Mouse (Mus musculus): ENCODE data around the gene Slc35a2. TPM values are rescaled to one million over a fixed set of nuclear protein-coding genes. Genes with fewer than 3 reads are reported as not detected.

The Slc35a2 gene
- polyA plus RNA-seq (2012; rRNA removed) = 129 and 132 TPM in 2 replicates

DNA sequence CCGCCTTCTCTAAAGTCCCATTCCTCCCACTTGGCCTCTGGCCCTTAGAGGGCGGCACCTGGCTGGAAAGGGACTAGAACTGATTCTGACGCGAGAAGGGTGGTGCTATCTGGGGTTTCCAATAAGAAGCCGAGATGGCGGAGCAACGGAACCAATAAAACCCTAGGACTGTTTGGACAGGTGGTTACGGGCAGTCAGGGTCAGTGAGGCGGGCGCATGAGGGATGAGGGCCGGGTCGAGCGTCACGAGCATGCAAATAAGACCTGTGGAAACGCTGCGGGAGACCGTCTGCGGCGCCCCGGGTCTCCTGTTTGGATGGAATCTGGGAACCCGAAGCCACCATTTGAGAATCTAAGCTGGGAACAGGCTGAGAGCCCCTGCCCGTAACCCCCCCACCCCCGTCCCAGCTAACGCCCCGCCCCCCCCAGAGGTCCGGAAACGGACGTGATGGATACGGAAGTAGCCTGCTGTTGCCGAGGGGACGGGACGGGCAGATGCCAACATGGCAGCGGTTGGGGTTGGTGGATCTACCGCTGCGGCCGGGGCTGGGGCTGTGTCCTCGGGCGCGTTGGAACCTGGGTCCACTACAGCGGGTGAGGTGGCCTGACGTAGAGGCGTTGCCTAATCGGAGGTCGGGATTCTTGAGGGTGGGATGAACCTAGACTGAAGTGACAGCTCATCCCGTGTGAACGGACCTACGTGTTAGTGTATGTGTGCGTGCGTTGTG lies at the start of gene Slc35a2:
TSS of gene Slc35a2 (plus strand) at position 188 of the 727 bp plus-strand sequence.

DNA sequence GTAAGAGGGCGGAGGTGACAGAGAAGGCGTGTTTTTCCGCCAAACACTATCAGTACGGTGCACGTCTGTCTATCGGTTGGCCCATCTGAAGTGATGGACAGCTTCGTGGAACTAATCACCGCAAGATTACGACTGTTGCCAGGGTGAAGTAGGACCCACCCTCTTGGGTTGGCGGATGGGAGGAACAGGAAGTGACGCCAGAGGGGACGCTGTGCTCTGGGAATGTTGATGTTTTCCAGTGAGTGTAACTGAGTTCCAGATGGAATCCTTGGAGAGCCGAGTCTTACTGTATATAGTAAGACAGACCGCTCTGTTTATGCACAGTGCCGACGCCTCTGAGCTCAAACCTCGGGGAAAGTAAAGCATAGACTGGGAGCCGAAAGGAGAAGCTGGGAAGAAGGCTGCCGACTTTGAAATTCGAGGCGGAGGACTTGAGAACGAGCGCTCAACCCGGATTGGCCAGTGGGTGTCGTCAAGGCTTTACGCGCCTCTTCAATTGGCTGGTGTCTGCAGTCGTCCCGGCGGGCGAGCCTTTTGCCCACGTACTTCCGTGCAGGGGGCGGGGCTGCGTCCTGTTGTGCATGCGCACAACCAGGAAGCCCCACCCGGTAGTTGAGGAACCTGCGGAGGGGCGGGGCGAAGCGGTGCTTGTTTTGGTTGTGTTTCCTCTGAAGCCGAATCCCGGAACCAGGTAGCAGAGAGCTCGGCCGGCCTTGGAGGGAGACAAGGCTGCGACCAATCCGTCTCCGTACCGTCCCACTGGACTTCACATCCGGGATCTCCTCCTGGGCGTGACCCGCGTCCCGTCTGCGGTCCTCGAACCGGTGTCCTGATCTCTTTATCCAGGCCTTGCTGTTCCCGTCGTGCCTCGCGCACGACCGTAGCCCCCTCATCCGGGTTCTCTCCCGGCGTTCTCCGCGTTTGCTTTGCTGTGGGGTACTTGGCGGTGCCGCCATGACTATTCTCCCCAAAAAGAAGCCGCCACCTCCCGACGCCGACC lies 42.4 kb upstream of the Slc35a2 start, which contains the start of gene Otud5:
TSS of gene Otud5 (plus strand) at position 202 of the 1,000 bp plus-strand sequence.

DNA sequence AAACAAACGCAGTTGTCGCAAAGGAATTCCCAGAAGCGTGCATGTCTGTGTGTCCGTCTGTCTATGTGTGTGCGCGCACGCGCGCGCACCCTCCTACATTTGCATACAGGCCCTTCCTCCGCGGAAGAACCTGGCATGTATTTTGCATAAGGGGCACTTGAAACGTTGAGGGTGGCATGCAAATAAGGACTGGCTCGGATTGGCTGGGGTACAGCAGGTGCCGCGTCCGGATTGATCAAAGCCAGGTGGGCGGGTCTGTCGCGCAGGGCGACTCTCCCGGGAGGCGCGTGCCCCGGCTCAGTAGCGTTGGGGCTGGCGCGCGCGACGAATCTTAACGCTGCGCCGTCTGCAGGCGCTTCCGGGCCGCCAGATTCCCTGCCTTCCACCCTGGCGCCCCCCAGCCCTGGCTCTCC lies 5.8 kb upstream of the Slc35a2 start, which contains the start of gene Pim2:
TSS of gene Pim2 (plus strand) at position 256 of the 413 bp plus-strand sequence.

DNA sequence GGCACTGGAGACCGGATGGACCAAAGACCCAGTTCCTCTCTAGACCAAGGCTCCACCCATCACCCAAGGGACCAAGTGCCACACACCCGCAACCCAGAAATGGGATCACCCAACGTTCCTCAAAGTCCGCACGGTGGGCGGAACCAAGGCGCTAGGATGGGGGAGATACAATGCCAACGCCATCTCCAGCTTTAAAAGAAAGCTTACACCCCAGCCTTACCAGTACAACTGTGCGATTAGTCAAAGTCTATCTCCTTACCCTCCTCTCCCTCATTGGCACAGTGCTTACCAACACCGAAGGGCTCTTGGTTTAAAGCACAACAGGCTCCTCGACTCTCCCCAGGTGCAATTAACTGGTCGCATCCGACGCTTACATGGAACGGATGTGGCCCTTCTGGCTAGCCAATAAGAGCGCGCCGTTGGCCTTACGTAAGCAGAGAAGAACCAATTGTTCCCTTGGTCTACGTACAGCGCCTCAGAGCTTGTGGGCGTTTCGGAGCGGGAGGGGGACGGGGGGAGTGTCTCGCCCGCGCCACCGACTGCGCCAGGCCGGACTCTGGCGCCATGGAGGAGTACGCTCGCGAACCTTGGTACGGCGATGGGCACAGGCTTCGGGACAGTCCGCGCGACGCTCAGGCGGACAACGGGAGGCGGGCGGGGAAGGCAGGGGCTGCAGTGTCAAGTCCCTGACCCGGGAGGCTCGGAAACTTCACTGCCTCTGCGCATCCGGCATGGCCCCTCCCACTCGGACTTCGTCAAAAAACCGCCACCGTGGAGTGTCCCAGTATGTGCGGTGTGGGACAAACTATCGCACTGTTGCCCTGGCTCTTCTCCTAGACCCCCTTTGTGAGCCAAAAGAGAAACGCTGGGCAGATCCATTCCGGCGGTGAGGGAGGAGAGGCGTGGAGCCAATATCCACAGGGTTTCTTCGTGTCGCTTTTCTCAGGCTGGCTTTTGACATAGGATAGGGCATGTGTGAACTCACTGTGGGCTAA lies 15.3 kb downstream of the Slc35a2 start, which contains the start of the genes Pqbp1 and Timm17b:
TSS of gene Pqbp1 (minus strand) at position 390 of the 995 bp plus-strand sequence.
TSS of gene Timm17b (plus strand) at position 478 of the 995 bp plus-strand sequence.

DNA sequence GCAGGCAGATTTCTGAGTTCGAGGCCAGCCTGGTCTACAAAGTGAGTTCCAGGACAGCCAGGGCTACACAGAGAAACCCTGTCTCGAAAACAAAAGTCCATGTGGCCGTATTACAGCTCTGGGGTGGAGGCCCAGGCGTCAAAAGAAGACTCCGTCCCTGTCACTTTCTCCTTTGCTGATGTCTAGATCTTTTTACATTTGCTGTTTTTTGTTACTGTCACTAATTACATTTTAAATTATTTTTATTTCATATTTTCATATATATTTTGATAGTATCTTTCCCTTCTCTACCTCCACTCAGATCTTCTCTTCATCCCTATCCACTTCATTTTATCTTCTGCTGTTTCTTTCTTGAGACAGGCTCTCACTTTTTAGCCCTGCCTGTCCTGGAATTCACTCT lies 23.9 kb downstream of the Slc35a2 start, which contains the start of gene Gm10491:
TSS of gene Gm10491 (minus strand) at position 101 of the 400 bp plus-strand sequence.

DNA sequence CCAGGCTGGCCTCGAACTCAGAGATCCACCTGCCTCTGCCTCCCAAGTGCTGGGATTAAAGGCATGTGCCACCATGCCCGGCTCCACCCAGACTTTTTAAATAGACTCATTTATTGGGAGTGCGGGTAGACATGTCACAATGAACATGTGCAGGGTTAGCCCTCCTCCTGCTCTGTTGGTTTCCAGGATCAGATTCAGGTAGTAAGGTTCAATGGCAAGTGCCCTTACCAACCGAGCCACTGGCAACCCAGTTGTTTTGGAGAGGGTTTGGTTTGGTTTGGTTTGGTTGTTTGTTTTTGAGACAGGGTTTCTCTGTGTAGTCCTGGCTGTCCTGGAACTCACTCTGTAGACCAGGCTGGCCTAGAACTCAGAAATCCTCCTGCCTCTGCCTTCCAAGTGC lies 25.4 kb downstream of the Slc35a2 start, which contains the start of gene Gm10490:
TSS of gene Gm10490 (plus strand) at position 301 of the 400 bp plus-strand sequence.

DNA sequence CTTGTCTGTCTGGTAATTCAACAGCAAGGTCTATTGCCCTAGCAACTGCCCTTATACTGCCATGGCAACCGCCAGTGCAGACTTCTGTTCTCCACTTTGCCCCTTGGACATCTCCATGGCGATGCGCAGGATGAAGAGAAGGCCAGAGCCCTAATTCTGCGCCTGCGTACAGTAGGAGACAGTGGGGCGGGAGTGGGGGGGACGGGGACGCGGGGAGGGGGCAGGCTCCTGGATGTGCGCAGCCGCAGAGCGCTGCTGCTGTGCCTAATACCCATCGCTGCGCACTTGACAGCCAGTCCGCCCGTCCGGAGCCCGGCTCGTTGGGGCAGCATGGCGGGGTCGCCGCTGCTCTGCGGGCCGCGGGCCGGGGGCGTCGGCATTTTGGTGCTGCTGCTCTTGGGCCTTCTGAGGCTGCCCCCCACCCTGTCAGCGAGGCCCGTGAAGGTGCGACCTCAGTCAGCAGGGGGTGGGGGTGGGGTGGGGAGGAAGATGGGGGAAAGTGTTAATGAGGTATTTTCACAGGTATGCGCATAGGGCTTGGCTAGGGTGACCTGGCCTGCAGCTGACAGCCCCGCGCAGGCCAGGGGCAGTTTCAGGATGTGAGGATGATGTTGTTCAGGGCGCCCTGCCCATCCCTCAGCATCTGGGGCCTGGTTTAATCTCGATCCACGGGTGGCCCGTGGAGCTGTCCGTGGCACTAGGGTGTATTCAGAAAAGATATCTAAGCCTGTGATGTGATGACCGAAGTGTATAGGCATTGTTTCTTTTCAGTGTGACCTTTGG lies 36.0 kb downstream of the Slc35a2 start, which contains the start of gene Pcsk1n:
TSS of gene Pcsk1n (plus strand) at position 222 of the 783 bp plus-strand sequence.

DNA sequence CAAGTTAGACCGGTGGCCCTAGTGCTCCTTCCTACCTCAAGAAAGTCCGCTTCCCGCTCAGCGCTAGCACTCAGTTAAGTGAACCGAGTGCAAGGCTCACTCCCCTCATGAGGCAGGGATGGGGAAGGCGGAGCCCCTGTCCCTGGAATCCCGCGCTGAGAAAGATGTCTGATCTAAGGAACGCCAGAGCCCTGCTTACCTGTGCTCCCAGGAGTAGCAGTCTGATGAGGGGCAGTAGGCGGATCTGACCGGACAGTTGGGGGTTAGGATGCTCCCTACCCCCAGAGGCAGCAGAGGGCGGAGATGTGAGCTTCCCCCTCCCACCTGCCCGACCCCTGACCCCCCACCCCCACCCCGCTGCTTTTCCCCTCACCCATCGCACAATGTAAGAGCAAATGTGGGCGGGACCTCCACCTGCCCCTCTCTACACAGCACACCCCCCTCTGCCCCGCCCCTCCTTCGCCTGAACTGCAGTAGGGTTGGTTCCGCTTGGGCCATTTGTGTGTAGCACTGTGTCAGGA lies 44.5 kb downstream of the Slc35a2 start, which contains the start of gene Eras:
TSS of gene Eras (minus strand) at position 338 of the 521 bp plus-strand sequence.

Other genes with a start within 250 kb of the Slc35a2 start
- 2.7 and 3.3 TPM in 2 replicates for gene Syp, start 245.6 kb upstream of the Slc35a2 start, polyA plus RNA-seq (2012; rRNA removed)
- 31.8 and 33.4 TPM in 2 replicates for gene Prickle3, start 226.8 kb upstream of the Slc35a2 start, polyA plus RNA-seq (2012; rRNA removed)
- 149 and 231 TPM in 2 replicates for gene Plp2, start 212.6 kb upstream of the Slc35a2 start, polyA plus RNA-seq (2012; rRNA removed)
- 3.4 and 4.6 TPM in 2 replicates for gene Magix, start 202.8 kb upstream of the Slc35a2 start, polyA plus RNA-seq (2012; rRNA removed)
- gene Gpkow, start 186.9 kb upstream of the Slc35a2 start, polyA plus RNA-seq (2012; rRNA removed) = 7.9 and 9.3 TPM in 2 replicates
- gene Wdr45, start 169.7 kb upstream of the Slc35a2 start, polyA plus RNA-seq (2012; rRNA removed) = 46.9 and 64.6 TPM in 2 replicates
- gene Gm45208, start 161.8 kb upstream of the Slc35a2 start, polyA plus RNA-seq (2012; rRNA removed) = 0.71 and 1.6 TPM in 2 replicates
- 90.1 and 91.4 TPM in 2 replicates for gene Praf2, start 155.6 kb upstream of the Slc35a2 start, polyA plus RNA-seq (2012; rRNA removed)
- 29.6 and 35.3 TPM in 2 replicates for gene Ccdc120, start 133.1 kb upstream of the Slc35a2 start, polyA plus RNA-seq (2012; rRNA removed)
- gene Tfe3, start 121.5 kb upstream of the Slc35a2 start, polyA plus RNA-seq (2012; rRNA removed) = 35.2 and 35.4 TPM in 2 replicates
- gene Gripap1, start 94.3 kb upstream of the Slc35a2 start, polyA plus RNA-seq (2012; rRNA removed) = 34.1 and 34.5 TPM in 2 replicates
- gene Kcnd1, start 61.7 kb upstream of the Slc35a2 start, polyA plus RNA-seq (2012; rRNA removed) = 2.3 and 3.0 TPM in 2 replicates
- gene Otud5, start 42.7 kb upstream of the Slc35a2 start, polyA plus RNA-seq (2012; rRNA removed) = 27.6 and 29.9 TPM in 2 replicates
- 16.5 and 18.2 TPM in 2 replicates for gene Pim2, start 5.8 kb upstream of the Slc35a2 start, polyA plus RNA-seq (2012; rRNA removed)
- 53.7 and 69.5 TPM in 2 replicates for gene Pqbp1, start 15.2 kb downstream of the Slc35a2 start, polyA plus RNA-seq (2012; rRNA removed)
- gene Timm17b, start 15.3 kb downstream of the Slc35a2 start, polyA plus RNA-seq (2012; rRNA removed) = 41.8 and 57.6 TPM in 2 replicates
- not detected in 2 replicates for gene Gm10491, start 23.8 kb downstream of the Slc35a2 start, polyA plus RNA-seq (2012; rRNA removed)
- not detected in 2 replicates for gene Gm10490, start 25.5 kb downstream of the Slc35a2 start, polyA plus RNA-seq (2012; rRNA removed)
- gene Pcsk1n, start 35.8 kb downstream of the Slc35a2 start, polyA plus RNA-seq (2012; rRNA removed) = 1.9 and 2.3 TPM in 2 replicates
- not detected in 2 replicates for gene Eras, start 44.6 kb downstream of the Slc35a2 start, polyA plus RNA-seq (2012; rRNA removed)
- 51.2 and 62.0 TPM in 2 replicates for gene Hdac6, start 63.9 kb downstream of the Slc35a2 start, polyA plus RNA-seq (2012; rRNA removed)
- 8.0 and 9.2 TPM in 2 replicates for gene Gata1, start 94.0 kb downstream of the Slc35a2 start, polyA plus RNA-seq (2012; rRNA removed)
- gene Glod5, start 134.5 kb downstream of the Slc35a2 start, polyA plus RNA-seq (2012; rRNA removed) = not detected in 2 replicates
- gene Suv39h1, start 190.7 kb downstream of the Slc35a2 start, polyA plus RNA-seq (2012; rRNA removed) = 19.6 and 26.9 TPM in 2 replicates
- gene Was, start 206.5 kb downstream of the Slc35a2 start, polyA plus RNA-seq (2012; rRNA removed) = 3.2 TPM in 2 replicates
- 259 and 304 TPM in 2 replicates for gene Wdr13, start 248.9 kb downstream of the Slc35a2 start, polyA plus RNA-seq (2012; rRNA removed)